Mouse (Mus musculus): ENCODE measurements around the gene Ceacam18. TPM values are rescaled to one million over a fixed set of nuclear protein-coding genes. Genes with fewer than 3 reads are reported as not detected.

Gene Ceacam18
- polyA plus RNA-seq (2017; shearing (Covaris generic)) = not detected

DNA sequence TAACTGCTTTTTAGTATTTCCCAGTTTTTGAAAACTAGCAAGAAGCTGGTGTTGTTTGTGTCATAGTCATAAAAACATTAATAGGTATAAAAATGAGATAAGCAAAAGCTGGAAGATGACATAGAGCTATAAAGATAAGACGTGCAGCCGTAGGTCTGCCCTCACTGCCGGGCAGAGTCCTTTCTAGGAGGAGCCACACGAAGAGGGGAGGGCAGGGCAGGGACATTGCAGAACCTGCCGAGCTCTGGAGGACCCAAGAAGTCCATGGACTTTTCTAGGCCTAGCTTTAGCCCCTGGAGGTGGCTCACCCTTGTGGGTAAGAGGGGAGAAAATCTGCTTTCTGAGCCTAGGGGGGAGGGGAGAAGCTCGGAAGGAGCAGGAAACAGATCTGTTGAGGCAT is at the start of gene Ceacam18:
Gene Ceacam18, plus strand, starts transcription at position 208 of the 400 bp plus-strand sequence.

DNA sequence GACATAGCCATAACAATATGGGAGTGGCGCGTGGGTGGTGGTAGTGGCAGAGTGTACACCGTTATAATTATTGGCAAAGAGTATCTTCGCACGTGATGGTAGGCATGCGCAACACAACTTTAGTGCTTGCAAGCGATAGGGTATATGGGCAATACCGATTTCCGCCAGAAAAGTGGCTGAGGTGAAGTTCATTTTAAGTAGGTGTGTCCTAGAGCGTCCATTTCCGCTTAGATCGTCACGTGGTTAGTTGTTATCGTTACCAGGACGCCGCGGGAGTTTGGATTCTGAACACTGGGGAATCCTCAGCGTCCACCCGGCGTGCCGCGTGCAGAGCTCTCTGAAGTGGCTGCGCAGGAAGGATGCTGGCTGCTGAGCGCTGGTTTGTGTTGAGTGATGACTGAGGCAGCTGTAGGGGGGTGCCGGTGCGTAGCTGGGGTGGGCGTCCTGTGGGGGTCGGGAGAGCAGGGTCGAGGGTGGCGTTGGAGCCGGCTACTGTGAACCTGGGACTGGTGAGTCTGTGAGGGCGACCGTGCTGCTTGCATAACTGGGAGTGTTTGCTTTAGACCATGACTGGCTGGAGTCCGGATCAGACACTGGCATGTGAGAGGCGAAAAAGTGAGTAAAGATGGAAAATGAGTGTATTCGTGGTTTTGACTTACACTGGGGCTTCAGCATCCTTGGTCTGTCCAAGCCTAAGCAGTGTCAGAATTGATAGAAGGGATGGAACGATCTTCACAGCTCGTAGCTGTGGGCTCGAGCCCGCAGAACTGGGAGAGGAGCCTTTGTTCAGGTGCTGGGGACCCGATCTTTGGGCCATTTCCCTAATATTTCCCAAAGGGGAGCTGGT is 27.4 kb upstream of the Ceacam18 start, which contains the start of gene Zfp819:
Gene Zfp819, plus strand, starts transcription at position 274 of the 847 bp plus-strand sequence.

DNA sequence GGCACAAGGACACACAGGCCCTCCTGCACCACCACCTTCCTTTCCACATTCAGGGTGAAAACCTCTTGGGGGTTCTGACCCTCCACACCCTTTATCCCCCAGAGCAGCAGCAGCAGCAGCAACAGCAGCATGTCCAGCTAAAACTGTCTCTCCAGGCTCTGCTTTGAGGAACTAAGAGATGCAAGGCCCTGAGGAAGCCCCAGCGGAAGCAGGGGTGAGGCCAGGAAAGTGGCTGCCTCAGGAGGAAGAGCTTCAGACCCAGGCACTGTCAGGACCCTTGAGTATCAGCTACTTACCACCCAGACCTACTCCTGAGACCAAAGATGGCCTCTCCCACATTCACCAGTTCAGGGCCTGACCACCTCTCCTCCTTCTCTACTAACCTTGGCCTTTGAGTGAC is 25.5 kb downstream of the Ceacam18 start, which contains the start of gene Siglece:
Gene Siglece, minus strand, starts transcription at position 160 of the 400 bp plus-strand sequence.

DNA sequence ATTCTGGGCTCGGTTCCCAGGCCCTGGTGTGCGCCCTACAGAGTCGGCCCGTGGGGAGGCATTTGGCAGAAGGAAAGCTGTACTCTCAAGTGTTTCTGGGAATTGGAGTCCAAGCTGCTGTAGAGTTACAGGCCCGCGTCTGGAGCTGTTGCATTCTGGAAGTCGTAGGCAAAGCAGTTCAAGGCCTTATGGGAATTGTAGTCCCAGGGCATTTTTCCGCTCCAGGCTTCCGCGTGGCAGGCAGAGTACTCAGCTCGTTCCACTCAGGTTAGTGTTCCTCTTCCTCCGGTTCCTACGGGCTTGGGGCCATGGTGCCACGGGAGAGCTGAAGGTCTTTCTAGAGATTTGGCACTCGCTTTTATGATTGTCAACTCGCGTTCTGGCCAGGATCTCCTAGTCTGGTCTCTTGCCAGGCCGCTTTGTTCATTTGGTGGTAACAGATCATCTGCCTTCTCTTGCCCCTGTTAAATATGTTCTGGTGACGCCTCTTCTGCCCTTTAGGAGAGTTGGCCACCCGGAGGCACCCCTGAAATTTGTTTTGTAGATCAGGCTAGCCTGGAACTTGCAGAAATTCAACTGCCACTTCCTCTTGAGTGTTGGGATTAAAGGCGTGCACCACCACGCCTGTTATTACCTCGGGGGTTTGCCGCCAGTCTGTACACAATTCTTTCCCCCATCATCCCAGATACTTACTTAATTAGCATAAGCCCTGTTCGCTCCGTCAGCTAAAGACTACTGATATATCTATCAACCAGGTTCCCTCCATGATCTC is 37.5 kb downstream of the Ceacam18 start, which contains the start of gene Ctu1:
Gene Ctu1, plus strand, starts transcription at position 208 of the 772 bp plus-strand sequence.

DNA sequence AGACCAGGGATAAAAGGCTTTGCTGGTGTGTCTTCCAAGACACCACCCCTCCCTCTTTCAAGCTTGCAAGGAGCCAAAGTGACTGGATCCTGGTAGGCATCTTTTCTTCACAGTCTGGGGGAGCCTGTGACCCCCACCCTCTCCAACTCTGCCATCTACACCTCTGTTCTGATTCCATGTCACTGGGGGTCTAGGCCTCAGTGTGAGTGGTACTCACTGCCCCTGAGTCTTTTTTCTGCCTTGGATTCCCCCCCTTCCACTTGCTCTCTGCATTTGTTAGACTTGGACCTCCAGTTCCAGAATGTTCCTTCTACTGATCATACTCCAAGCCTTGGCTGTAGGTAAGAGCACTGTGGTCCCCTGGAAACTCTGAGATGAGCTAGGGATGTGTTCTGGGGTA is 55.6 kb downstream of the Ceacam18 start, which contains the start of gene Klk14:
Gene Klk14, plus strand, starts transcription at position 301 of the 400 bp plus-strand sequence.

Other genes with a start within 250 kb of the Ceacam18 start
- gene Siglecg, start 226.5 kb upstream of the Ceacam18 start, polyA plus RNA-seq (2017; shearing (Covaris generic)) = not detected
- not detected for gene Lim2, start 207.0 kb upstream of the Ceacam18 start, polyA plus RNA-seq (2017; shearing (Covaris generic))
- gene Nkg7, start 197.6 kb upstream of the Ceacam18 start, polyA plus RNA-seq (2017; shearing (Covaris generic)) = 634 TPM
- gene Cldnd2, start 193.9 kb upstream of the Ceacam18 start, polyA plus RNA-seq (2017; shearing (Covaris generic)) = not detected
- 73.5 TPM for gene Etfb, start 190.6 kb upstream of the Ceacam18 start, polyA plus RNA-seq (2017; shearing (Covaris generic))
- 0.50 TPM for gene Gm45233, start 190.6 kb upstream of the Ceacam18 start, polyA plus RNA-seq (2017; shearing (Covaris generic))
- 3.8 TPM for gene Vsig10l, start 171.6 kb upstream of the Ceacam18 start, polyA plus RNA-seq (2017; shearing (Covaris generic))
- gene Iglon5, start 144.6 kb upstream of the Ceacam18 start, polyA plus RNA-seq (2017; shearing (Covaris generic)) = not detected
- not detected for gene 4931406B18Rik, start 128.8 kb upstream of the Ceacam18 start, polyA plus RNA-seq (2017; shearing (Covaris generic))
- not detected for gene Cd33, start 90.3 kb upstream of the Ceacam18 start, polyA plus RNA-seq (2017; shearing (Covaris generic))
- 2.3 TPM for gene Zfp658, start 72.5 kb upstream of the Ceacam18 start, polyA plus RNA-seq (2017; shearing (Covaris generic))
- 4.0 TPM for gene Zfp719, start 55.1 kb upstream of the Ceacam18 start, polyA plus RNA-seq (2017; shearing (Covaris generic))
- gene Zfp819, start 27.5 kb upstream of the Ceacam18 start, polyA plus RNA-seq (2017; shearing (Covaris generic)) = not detected
- 0.34 TPM for gene Siglece, start 25.5 kb downstream of the Ceacam18 start, polyA plus RNA-seq (2017; shearing (Covaris generic))
- gene Ctu1, start 37.3 kb downstream of the Ceacam18 start, polyA plus RNA-seq (2017; shearing (Covaris generic)) = 4.2 TPM
- not detected for gene Klk14, start 55.7 kb downstream of the Ceacam18 start, polyA plus RNA-seq (2017; shearing (Covaris generic))
- gene Klk13, start 77.9 kb downstream of the Ceacam18 start, polyA plus RNA-seq (2017; shearing (Covaris generic)) = not detected
- gene Klk12, start 134.2 kb downstream of the Ceacam18 start, polyA plus RNA-seq (2017; shearing (Covaris generic)) = not detected
- gene Klk11, start 139.9 kb downstream of the Ceacam18 start, polyA plus RNA-seq (2017; shearing (Covaris generic)) = not detected
- not detected for gene Klk10, start 146.3 kb downstream of the Ceacam18 start, polyA plus RNA-seq (2017; shearing (Covaris generic))
- gene Klk9, start 157.2 kb downstream of the Ceacam18 start, polyA plus RNA-seq (2017; shearing (Covaris generic)) = not detected
- gene Klk8, start 162.9 kb downstream of the Ceacam18 start, polyA plus RNA-seq (2017; shearing (Covaris generic)) = 48.5 TPM
- gene Klk7, start 176.6 kb downstream of the Ceacam18 start, polyA plus RNA-seq (2017; shearing (Covaris generic)) = not detected
- not detected for gene Klk6, start 189.8 kb downstream of the Ceacam18 start, polyA plus RNA-seq (2017; shearing (Covaris generic))
- not detected for gene Klk5, start 207.3 kb downstream of the Ceacam18 start, polyA plus RNA-seq (2017; shearing (Covaris generic))
- not detected for gene Klk4, start 246.5 kb downstream of the Ceacam18 start, polyA plus RNA-seq (2017; shearing (Covaris generic))

Measured in effector memory CD4-positive, alpha-beta T cell, adult 5 months (primary cell).